Mouse (Mus musculus): ENCODE results near the gene Celf6.

DNA sequence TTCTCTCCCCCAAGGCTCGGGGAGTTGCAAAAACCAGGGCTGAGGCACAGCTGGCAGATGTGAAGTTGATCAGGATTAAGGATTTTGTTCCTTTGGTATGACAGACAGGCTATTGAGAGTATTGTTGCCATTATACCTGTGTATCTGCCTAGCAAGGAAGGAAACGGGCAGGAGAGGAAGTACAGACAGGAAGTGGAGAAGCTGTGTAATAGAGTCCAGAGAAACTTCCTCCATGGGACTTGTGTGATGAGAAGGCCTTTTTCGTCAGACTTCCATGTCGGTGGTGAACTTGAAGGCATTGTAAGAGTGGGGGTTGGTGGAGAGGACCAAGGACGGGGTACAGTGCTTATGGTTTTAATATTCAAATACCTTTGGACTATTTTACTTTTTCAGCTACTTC lies 26.7 kb upstream of the Celf6 start:
- no peak for TF ChIP-seq MAX (IDR thresholded peaks at IDR 0.05; ENCODE audit: low read length)
- no peak for TF ChIP-seq HCFC1 (IDR thresholded peaks at IDR 0.05; ENCODE audit: low read depth, low read length)
- no peak for TF ChIP-seq POLR2A (IDR thresholded peaks at IDR 0.05; ENCODE audit: control insufficient read depth in 1 of 2, insufficient read depth in 1 of 2, low read depth in 1 of 2, low read length in 2 of 2, poor library complexity in 1 of 2)

Measured in MEL (cell line).